Mouse (Mus musculus) liver, embryonic 14 days (tissue): ENCODE measurements around the gene P2ry10b. TPM values are rescaled to one million over a fixed set of nuclear protein-coding genes. Genes with fewer than 3 reads are reported as not detected.

Experiments
- polyA plus RNA-seq: library from polyadenylated mRNA; depleted of rRNA; stranded (reverse); fragments of >200 nt; gene quantifications from 2 replicates; pipeline ENCODE4 v1.2.3, GENCODE M21; 2012; rRNA removed

The P2ry10b gene
- 0.58 and 0.96 TPM in 2 replicates for polyA plus RNA-seq

DNA sequence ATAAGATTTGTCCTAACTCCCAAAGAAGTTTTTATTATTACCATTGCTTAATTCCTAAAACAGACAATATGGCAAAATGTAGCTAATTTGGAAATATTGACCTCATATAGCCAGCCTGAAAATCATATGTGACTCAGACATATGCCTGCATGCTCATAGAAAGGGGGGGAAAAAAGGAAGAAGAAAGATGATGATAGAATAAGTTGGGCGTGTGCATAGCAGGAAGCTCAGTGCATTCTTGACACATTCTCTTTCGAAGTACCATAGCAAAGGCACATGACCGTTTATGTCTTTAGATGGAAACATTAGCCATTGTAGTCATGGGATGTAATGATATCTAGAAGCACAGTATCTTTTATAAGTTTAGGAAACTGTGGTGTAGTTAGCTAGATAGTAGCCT, at the start of gene P2ry10b:
TSS of gene P2ry10b (plus strand) at position 247 of the 400 bp plus-strand sequence.

Other genes starting within 250 kb of the P2ry10b start
- 0.78 and 0.95 TPM in 2 replicates for gene Lpar4, start 228.3 kb upstream of the P2ry10b start, polyA plus RNA-seq
- gene P2ry10, start 60.4 kb upstream of the P2ry10b start, polyA plus RNA-seq: 0.05 and 0.06 TPM in 2 replicates
- gene Gpr174, start 107.0 kb downstream of the P2ry10b start, polyA plus RNA-seq: 0.05 and 0.07 TPM in 2 replicates